Mouse (Mus musculus) skeletal muscle tissue, adult 2 months (tissue): ENCODE data around the gene Acox1.

Source experiments
- DNase-seq: peaks from one replicate; pipeline ENCODE4 v3.0.0-alpha.2; 2012; ENCODE audit warnings: low read depth, low spot score

Acox1 gene

DNA sequence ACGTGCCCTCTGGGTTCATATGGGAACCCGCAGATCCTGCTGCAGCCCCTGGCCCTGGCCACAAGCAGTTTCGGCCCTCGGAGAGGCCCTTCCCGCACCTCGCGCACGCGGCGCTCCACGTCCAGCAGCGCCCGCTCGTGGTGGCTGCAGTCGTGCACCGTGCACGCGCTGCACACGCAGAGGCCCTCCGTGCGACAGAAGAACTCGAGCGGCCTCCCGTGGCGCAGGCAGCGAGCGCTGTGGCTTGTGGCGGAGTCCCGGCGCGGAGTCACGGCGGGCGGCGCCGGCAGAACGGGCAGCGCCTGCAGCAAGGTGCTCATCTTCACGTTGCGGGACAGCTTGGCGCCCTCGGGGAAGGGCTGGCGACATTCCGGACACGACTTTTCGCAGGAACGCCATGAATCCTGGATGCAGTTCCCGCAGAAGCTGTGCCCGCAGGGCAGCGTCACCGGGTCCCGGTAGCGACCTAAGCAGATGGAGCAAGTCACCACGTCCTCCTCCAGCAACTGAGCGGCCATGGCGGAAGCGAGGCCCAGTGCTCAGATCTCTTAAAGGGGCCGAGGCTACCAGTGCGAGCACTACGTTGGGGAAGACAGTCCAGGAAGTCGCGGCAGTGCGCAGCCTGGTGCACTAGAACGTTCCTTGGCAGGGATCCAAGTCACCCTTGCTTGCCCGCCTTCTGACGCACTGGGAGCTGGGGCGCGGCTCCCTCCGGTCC, 68.2 kb downstream of the Acox1 start, which contains the start of gene Trim65:
Trim65 (minus strand) TSS at position 641 of the 718 bp plus-strand sequence.
- peak; percentile 93 for DNase-seq

DNA sequence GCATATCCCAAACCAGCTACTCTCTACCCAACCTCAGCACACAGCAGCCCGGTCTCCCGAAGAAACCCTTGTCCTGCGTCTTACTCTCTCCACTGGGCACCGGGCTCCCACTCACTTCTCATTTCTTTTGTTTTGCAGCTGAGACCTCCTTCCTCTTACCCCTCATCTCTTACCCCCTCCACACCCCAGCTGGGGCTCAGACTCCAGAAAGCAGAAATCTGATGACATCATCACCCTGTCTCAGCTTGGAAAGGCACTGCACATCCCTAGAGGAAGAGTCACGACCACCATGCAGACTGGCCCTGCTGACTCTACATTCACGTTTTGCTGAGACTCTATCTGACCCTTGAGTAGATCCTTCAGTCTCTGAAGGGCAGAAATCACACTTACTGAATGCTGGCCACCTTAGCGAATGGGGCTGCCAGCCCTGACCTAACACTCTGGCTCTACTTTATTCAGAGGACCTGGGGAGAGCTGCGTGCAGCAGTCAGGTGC, 68.8 kb downstream of the Acox1 start:
- no peak for DNase-seq

DNA sequence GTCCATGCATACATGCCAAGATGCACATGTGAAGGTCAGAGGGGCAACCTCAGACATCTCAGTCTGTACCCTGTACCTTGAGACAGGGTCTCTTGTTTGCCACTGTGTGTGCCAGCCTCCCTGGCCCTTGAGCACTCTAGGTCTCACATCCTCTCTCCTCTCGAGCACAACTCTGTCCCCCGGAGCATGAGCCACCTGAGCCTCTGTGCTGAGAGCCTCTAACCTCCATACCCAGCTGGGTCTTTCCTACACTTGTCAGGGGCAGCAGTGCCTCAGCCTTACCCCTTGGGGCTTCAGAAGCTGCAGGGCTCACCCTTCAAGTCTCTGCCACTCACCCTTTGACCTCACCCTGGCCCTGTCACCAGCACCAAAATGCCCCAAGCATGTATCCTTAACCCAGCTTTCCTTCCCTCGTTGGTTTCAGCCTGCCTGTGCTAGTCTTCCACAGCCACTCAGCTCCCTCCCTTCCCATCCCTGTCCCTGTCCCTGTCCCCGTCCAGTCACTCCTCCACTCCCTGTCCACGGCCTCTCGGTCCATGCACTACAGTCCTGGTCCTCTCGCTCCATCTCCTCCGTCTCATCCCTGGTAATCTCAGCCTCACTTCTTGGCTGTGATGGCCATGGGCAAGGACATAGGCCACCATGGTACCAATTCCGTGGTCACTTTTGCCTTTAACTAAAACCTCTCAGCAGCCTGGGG, 69.6 kb downstream of the Acox1 start:
- DNase-seq = no peak

DNA sequence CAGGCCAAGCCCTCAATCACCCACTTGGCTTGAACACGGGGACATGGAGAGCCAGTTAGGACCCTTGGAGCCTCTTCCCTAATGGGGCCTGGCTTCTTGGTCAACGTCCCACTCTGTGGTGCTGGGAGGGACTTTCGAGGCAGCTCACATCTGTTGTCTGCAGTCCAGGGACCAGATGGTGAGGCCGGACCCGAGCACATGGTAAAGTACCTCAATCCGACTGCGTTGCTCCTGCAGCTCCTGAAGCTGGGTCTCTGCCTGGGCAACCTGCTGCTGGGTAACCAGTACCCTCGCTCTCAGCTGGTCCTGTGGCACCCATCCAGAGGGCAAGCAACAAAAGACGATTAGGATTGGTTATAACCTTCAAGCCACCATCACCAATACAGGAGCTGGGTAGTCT, 70.9 kb downstream of the Acox1 start:
- no peak for DNase-seq

DNA sequence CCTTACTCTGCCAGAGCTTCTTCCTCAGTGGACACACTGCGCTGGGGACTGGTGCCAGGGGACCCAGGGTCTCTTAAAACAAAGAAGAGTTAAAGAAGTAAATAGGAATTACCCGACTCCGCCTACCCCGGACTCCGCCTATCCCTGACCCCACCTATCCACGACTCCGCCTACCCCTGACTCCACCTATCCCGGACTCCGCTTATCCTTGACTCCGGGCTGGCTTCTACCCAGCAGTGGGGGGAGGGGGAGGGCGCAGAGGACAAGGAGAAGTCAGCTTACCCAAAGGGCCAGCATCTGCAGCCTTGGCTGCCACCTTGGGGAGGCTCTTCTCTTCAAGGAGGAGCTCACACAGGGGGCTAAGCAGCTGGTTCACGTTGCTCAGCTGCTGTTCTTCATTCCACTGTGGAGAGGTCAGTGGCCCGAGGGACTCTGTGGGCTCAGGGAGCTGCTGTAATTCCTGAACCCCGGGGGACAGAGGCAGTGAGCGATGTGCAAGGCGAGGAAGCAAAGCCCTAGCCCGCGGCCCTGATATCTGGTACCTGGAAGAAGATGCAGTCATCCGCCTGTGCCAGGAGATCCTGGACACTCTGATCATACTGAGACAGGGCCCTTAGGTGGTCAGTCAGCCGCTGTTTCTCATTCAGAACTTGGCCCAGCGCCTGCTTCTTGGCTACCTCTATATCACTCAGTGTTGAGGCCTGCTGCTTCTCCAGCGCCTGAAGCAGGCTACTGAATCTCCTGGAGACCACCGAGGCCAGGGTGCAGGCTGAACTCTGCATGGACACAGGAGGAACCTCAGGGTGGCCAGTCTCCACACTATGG, 71.5 kb downstream of the Acox1 start, which contains the start of gene Trim47:
Trim47 (minus strand) TSS at position 55 of the 825 bp plus-strand sequence.
- peak; percentile 68 for DNase-seq

DNA sequence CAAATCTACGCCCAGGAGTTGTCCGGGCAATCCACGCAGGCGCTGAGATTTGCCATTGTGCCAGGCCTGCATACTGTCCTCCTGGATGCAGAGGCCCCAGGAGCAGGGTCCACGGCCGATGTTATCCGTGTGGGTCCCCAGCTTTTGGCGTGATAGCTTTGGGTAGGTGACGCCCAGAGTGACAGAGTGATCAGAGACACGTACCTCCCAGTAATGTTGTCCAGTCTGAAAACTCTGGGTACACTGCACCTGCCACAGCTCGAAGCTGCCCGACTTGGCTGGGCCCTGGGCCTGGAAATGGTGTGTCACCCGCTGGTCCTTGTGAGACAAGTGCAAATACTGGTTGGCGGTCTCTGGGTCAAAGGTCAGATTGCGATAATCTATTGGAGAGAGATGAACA, 72.6 kb downstream of the Acox1 start:
- DNase-seq = no peak
